Mouse (Mus musculus) megakaryocyte, embryonic 14.5 days (primary cell): ENCODE measurements at regions not wholly inside any gene's neighbourhood (a gene's known extent, or its start where the extent isn't known, plus 50 kb on each side); places are given as distances from the start of the nearest gene placed in this dataset.

Experiments
- H3K27me3 ChIP-seq: replicated peaks from 2 replicates; pipeline ENCODE3; 2012; ENCODE audit warnings: inconsistent platforms
- H3K36me3 ChIP-seq: replicated peaks from 2 replicates; pipeline ENCODE3; 2012; ENCODE audit warnings: low read length, inconsistent platforms, mixed read lengths
- H3K4me1 ChIP-seq: 2 replicates; pipeline ENCODE4 v1.6.1; 2012; ENCODE audit warnings: inconsistent platforms
- H3K4me3 ChIP-seq: replicated peaks from 2 replicates; pipeline ENCODE3; 2012; ENCODE audit warnings: moderate library complexity, mild to moderate bottlenecking, inconsistent platforms
- H3K9me3 ChIP-seq: 2 replicates; pipeline ENCODE4 v1.6.1; 2012; ENCODE audit warnings: inconsistent platforms
- FLI1 ChIP-seq: IDR thresholded peaks from 2 replicates; pipeline ENCODE4 v1.6.1; 2012; ENCODE audit warnings: low read length, inconsistent platforms, mixed read lengths
- GATA1 ChIP-seq: IDR thresholded peaks from 3 replicates; pipeline ENCODE4 v1.6.1; 2012; ENCODE audit warnings: mixed read lengths, low read length, inconsistent platforms, borderline replicate concordance

DNA sequence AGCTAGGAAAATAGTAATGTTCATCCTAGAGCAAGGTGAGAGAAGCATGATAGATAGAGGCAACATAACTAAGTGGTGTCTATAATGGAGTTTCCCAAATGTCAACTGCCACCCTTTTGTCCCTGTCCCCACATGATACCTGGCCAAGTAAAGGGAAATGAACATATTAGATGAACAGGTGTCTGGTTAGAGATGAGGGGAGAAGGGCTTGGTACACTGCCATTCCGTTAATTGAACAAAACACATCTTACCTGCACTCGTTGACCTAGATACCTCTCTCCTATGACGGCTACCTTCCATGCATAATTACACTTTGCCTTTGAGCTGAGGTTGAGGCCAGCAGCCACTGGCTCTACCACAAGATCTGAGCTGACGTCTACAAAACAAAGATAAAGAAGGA lies 677.4 kb downstream of the Epm2a start:
- Histone ChIP-seq H3K9me3 (peaks cover 31% of the 10 kb centered on the region), H3K4me3 (no peak overlapping the region), H3K36me3 (no peaks in the 10 kb centered on the region), H3K27me3 (no peaks in the 10 kb centered on the region), H3K4me1 (no peaks in the 10 kb centered on the region)
- TF ChIP-seq FLI1 (no peak), GATA1 (no peak)

DNA sequence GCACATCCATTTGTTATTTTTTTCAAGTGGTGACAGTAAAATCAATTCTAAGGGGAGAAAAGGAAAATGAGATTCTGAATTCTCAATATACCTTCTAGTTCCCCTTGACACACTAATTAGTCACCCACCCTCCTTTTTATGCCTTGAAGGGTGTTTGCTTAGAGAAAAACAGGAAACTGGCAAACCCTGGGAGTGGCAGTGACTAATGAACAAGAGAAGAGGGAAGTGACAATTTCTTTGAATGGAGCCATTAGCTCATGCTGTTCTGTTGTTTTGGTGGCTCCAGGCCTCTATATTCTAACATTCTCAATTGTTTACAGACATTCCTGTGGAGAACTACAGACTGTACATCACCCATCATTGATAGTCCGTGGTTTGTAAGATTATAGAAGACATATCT lies 692.0 kb downstream of the Epm2a start:
- no peaks in the 10 kb centered on the region for H3K27me3 ChIP-seq
- TF ChIP-seq GATA1 (no peak), FLI1 (no peak)
- H3K36me3 ChIP-seq, result no peaks in the 10 kb centered on the region
- H3K4me3 ChIP-seq, result no peak overlapping the region
- H3K9me3 ChIP-seq, result peaks cover 4% of the 10 kb centered on the region; the same call in 1 of the 2 replicates
- no peaks in the 10 kb centered on the region for H3K4me1 ChIP-seq

DNA sequence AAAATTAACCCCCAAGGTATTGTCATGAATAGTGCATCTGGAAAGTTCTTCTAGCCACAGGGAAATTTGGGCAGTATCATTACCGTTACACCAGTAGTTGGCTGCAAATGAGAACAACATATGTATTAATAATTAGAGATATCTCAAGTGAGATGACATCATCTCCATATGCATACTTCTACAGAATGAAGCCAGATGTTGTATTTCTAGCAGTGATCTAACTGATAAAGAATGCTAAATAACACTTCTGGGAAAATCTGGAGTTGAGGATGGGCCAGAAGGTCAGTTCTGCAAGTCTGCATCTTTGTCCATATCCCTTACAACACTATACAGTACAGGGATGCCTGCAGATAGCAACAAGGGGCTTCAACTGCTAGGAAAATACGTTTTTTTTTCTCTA lies 702.7 kb downstream of the Epm2a start:
- TF ChIP-seq FLI1, result no peak
- TF ChIP-seq GATA1, result no peak
- Histone ChIP-seq H3K4me1 (no peaks in the 10 kb centered on the region), H3K9me3 (no peaks in the 10 kb centered on the region), H3K4me3 (no peak overlapping the region), H3K27me3 (no peaks in the 10 kb centered on the region), H3K36me3 (no peaks in the 10 kb centered on the region)

DNA sequence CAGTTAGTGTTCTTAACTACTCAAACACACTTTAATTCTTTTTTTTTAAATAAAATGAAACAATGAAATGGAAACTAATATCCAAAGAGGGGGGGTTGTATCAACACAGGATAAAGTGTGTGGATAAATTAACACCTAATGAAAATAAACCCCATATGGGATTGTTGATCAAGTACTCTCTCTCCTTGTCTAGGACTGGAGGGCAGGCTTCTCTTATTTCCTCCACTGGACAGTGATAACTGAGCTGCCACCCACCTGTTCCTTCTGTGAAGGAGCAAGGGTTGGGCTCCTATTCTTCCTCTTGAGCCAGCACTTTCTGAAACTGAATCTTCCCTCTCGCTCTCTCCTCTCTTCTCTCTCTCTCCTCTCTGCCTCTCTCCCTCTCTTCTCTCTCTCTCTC lies 716.5 kb downstream of the Epm2a start:
- TF ChIP-seq FLI1 (no peak), GATA1 (no peak)
- no peaks in the 10 kb centered on the region for H3K27me3 ChIP-seq
- no peak overlapping the region for H3K4me3 ChIP-seq
- no peaks in the 10 kb centered on the region for H3K4me1 ChIP-seq
- H3K36me3 ChIP-seq, result no peaks in the 10 kb centered on the region
- H3K9me3 ChIP-seq, result no peaks in the 10 kb centered on the region

DNA sequence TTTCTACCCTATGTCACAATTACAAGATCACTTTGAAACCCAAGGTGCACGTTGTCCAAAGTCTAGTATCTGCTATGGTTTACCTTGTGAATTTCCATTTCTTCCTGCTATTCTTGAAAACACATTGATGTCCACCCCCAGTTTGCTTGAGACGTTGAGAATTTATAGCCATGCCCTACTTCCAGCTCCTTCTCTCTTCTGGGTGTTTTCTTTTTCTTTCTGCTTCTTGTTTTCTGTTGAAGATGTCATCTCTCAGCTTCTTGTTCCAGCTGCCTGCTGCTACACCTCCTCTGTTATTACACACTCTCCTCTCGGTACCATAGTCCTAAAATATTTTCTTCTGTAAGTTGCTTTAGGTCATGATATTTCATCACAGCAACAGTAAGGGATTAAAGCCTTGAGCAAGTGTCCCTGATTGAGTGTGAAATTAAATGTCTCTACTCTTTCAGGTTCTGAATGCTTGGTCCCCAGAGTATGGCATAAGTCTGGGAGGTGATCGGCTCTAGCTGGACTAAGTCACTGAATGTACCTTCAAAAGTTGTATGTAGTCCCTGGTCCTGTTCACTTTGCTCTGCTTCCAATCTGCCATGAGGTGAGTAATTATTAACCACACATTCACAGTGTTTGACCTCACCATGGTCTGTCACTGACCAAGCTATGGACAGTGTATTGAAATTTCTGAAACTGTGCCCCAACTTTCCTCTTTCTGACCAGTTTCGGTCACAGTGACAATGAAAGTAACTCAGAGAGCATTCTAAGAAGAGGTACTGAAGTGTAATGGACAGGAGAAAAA lies 718.1 kb downstream of the Epm2a start:
- Histone ChIP-seq H3K4me1 (no peaks in the 10 kb centered on the region), H3K4me3 (no peak overlapping the region)
- TF ChIP-seq GATA1 (no peak), FLI1 (no peak)

DNA sequence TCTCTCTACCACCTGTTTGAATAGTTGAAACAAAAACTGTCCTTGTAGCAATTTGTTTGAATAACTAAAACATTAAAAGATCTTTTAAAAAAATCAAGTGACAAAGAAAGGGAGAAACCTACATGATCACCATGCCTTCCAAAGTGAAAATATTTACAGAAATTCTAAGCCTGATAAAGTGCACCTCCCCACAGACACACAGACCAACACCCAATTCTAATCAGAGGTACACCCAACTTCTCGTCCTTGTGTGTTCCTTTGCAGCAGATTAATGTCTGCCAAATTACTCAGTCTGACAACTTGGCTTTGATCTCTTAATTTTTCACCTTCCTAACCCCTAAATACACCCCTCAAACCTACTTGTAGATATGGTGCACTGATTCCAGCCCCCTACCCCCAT lies 719.1 kb downstream of the Epm2a start:
- no peaks in the 10 kb centered on the region for H3K36me3 ChIP-seq
- no peak overlapping the region for H3K4me3 ChIP-seq

More for the DNA sequence above, 718.1 kb downstream of the Epm2a start:
- Histone ChIP-seq H3K36me3 (no peaks in the 10 kb centered on the region), H3K27me3 (no peaks in the 10 kb centered on the region), H3K9me3 (no peaks in the 10 kb centered on the region)

DNA sequence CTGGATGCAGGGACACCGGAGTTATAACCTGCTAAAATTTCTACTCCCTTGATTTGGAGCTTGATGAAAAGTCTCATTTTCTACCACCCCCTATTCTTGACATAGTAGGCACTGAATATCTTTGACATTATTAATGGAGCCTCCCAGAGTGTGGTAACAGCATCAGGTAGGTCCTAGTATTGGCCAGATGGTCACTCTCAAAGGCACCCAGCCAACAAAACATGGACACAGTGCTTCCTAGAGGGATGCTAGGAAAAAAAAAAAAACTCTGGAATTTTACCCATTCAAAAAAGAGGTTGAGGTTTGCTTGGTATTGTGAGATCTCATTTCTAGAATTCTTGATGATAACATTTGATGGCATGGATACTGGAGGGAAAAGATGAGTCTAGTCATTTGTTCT lies 740.8 kb downstream of the Epm2a start:
- peaks cover 20% of the 10 kb centered on the region for H3K9me3 ChIP-seq
- no peaks in the 10 kb centered on the region for H3K4me1 ChIP-seq
- H3K36me3 ChIP-seq, result no peaks in the 10 kb centered on the region
- no peak for TF ChIP-seq GATA1
- TF ChIP-seq FLI1, result no peak
- H3K4me3 ChIP-seq, result no peak overlapping the region
- H3K27me3 ChIP-seq, result no peaks in the 10 kb centered on the region

More for the DNA sequence above, 719.1 kb downstream of the Epm2a start:
- Histone ChIP-seq H3K9me3 (no peaks in the 10 kb centered on the region), H3K4me1 (no peaks in the 10 kb centered on the region), H3K27me3 (no peaks in the 10 kb centered on the region)
- no peak for TF ChIP-seq FLI1
- no peak for TF ChIP-seq GATA1

DNA sequence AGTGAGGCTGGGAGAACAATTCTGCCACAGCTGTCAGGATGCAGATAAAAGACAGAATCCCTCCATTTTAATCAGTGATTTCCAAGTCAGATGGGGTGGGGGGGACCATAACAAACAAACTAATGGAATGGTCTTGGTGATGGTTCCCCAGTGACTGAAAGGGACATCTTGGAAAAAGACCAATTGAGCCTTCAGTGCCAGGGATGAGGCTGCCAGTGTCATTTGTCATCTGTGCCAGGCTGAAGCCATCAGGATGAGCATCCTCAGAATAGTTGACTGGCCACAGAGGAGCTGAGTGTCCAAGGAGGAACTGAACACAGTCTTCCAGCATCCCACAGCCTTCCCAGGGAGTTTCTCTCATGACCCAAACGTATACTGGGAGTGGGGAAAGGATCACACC lies 749.3 kb downstream of the Epm2a start:
- Histone ChIP-seq H3K9me3 (peaks cover 3% of the 10 kb centered on the region; the same call in 1 of the 2 replicates), H3K27me3 (no peaks in the 10 kb centered on the region), H3K36me3 (no peaks in the 10 kb centered on the region), H3K4me1 (no peaks in the 10 kb centered on the region), H3K4me3 (no peak overlapping the region)
- TF ChIP-seq FLI1 (no peak), GATA1 (no peak)

DNA sequence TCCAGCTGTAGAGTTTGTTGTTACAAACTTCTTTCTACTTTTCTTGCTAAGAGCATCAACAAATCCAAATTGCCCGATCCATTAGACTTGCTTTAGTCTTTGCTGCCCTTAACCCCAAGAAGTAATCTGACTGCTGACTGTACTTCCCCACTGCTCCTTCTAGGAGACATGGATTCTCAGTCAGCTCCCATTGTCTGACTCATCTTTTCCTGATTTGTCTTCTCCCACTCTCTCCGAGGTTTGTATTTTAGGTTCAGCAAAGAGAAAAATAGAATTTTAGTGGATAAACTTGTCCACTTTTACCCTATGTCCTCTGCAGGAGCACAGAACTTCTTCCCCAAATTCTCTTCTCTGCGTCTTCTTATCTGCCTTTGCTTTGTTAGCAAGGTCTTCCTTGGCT lies 753.5 kb downstream of the Epm2a start:
- H3K36me3 ChIP-seq, result no peaks in the 10 kb centered on the region
- no peaks in the 10 kb centered on the region for H3K27me3 ChIP-seq
- no peak overlapping the region for H3K4me3 ChIP-seq
- TF ChIP-seq GATA1, result no peak
- TF ChIP-seq FLI1, result no peak
- H3K4me1 ChIP-seq, result no peaks in the 10 kb centered on the region
- no peaks in the 10 kb centered on the region for H3K9me3 ChIP-seq

DNA sequence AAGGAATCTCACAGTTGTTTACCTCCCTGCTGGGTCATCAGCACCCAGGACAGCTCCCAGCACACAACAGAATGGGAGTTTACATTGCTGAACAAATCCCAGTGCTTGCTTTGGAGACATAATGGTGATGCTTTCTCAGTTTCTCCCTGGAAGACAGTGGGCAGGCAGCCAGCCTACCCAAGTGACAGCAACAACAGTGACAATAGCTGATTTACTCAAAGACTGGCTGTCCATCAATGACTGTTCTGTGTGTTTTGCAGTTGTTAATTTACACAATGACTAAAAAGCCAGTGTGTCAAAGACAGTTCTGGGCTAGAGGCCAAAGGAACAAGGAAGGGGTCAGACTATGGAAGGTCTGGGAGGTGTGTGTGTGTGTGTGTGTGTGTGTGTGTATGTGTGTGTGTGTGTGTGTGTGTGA lies 762.2 kb downstream of the Utrn start:
- Histone ChIP-seq H3K9me3 (0 out of 2 replicates have a peak, but pooled peaks cover 6% of the 10 kb centered on the region), H3K4me1 (no peaks in the 10 kb centered on the region), H3K27me3 (no peaks in the 10 kb centered on the region), H3K4me3 (no peak overlapping the region), H3K36me3 (no peaks in the 10 kb centered on the region)
- TF ChIP-seq FLI1 (no peak), GATA1 (no peak)
